Mouse (Mus musculus) heart, postnatal 10 days (tissue): ENCODE results near the gene Notum. TPM values are rescaled to one million over a fixed set of nuclear protein-coding genes. Genes with fewer than 3 reads are reported as not detected.

Experiments
- DNase-seq, 2 experiments: peaks; one replicate each; pipeline ENCODE4 v3.0.0; 2021
- intact Hi-C: fragments of 180-260 bp; cut with DNase I; formaldehyde crosslinking; loops from one replicate; pipeline ENCODE4 v1.15.1; 2025
- total RNA-seq, 2 experiments: library from RNA; stranded (reverse); gene quantifications; 2 replicates each; pipeline ENCODE4 v1.2.3; 2021

Notum gene
- total RNA-seq, 2 experiments from 2014 or later: 0.12 TPM; not detected in 1

DNA sequence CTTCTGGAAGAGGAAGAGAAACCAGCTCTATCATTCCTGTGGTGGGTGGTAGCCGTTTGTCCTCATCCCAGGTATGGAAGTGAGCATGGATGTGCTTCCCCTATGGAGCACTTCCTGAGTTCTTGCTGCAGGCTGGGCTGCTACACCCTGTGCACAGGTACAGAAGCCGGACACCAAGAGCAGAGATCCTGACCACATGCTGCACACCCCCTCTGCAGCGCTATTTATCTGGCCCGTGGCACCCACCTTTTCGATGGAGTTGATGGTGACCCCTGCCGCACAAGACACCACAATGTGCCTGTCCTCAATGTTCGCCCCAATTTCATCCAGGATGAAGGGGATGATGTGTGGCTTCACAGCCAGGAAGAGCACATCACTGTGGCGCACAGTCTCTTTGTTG is 19.1 kb downstream of the Notum start:
- no peak for DNase-seq
- intact Hi-C loops: no loop called here

DNA sequence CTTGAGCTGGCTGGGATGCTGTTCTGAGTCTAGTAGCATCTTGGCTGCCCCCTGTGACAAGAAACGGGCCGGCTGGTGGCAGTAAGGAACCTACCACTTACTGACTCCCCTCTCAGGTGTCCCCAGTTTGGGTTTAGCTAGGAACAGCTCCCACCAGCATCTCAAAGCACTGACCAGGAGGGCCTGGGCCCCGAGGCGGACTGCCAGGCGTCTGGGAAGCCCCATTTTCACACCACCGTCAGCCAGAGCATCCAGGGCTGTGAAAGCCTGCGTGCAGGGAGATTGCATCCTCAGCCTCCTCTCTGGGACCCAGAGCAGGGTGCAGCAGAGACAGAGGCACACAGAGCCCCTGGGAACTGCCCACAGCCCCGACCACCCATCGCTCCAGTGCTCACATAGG is 19.7 kb downstream of the Notum start:
- intact Hi-C loops: no loop called here
- DNase-seq: no peak

DNA sequence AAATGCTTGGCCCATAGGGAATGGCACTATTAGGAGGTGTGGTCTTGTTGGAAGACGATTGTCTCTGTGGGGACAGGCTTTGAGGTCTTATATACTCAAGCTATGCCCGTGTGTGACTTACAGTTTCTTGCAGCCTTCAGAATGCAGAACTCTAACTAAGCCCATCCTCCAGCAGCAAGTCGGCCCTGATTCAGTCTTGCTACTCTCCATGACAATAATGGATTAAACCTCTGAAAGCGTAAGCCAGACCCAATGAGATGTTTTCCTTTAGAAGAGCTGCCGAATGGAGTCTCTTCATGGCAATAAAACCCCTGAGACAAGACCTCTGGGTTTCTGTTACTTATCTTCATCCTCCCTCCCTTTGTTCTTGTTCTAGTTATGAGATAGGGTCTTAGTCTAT is 26.2 kb downstream of the Notum start:
- intact Hi-C loops: no loop called here

DNA sequence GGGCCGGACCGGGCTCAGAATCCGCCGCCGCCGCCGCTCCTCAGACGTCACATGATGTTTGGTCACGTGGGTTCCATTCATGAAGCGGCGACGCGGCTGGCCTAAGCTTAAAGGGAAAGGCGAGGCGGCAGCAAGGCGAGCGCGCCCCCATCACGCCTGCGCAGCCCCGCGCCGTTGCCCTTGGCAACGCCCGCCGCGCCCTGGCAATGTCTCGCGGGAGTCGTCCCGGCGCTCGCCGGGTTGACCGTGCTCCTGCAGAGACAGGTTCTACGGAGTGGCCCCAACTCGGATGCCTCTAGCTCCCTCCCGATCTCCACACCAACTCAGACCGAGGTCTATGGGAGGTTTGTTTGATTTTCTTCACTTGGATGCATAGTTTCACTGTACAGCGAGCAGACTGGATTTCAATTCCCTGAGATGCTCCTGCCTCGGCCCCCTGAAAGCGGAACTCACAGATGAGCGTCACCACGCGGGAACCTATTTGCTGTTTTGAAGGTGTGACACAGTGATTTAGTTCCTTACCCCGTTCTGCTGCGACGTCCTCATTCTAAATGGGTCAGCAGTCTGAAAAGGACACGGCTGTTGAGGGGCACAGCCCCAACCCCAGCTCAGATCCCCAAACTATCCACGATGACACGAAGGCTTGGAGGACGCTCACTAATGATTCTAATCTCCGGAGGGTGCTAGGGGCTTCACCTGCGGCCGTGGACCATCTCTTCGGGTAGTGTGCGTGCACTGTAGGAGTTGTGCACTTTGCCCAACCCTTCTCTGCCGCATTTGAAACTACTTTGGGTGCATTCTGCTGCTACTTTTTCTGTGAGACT is 27.2 kb downstream of the Notum start, which contains the start of gene Mafg:
Gene Mafg, minus strand, starts transcription at position 81 of the 824 bp plus-strand sequence.
- intact Hi-C loops: no loop called here
- peak; percentile 95 for DNase-seq

More for the DNA sequence above, 26.2 kb downstream of the Notum start:
- DNase-seq: no peak

DNA sequence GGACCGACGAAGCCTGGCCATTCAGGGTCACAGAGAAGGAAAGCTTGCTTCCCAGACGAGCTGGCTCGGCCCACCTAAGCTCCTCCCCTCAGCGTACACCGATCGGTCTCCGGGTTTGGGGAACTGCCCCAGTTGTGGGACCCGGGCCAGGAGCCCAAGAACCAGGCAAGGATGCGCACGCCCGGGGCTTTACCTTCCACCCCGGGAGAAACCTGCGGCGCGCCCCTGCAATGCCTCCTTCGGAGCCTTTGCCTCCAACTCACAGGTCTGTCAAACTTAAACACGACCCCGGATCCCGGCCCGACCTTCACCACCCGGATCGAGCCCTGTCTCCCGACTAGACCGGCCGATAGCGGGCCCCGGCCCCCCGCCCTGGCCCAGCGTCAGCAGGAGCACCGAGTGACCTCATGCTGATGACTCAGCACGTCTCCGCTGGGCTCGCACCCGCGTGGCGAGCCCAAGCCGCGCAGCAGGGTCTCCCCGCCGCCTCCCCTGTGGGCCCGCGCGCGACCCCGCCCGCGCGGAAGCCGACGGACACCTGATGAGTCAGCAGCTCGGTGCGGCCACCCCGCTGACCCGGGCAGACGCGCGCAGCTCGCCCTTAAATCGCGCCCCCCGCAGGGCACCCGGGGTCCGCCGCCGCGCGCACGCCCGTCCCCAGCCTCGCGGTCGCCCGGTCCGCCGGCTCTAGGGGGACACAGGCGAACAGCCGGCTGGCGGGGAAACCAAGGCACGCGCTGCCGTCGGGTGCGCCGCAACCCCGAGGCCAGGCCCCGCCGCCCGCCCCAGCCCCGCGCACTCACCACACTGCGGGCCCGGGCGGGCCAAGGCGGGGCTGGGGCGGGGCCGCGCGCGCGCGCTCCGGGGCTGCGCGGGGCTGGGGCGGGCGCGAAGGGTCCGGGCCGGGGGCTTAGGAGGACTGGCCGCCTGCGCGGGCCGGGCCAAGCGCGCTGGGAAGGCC is 28.1 kb downstream of the Notum start:
- DNase-seq: peak; percentile 78 to 80
- intact Hi-C loops: no loop called here

DNA sequence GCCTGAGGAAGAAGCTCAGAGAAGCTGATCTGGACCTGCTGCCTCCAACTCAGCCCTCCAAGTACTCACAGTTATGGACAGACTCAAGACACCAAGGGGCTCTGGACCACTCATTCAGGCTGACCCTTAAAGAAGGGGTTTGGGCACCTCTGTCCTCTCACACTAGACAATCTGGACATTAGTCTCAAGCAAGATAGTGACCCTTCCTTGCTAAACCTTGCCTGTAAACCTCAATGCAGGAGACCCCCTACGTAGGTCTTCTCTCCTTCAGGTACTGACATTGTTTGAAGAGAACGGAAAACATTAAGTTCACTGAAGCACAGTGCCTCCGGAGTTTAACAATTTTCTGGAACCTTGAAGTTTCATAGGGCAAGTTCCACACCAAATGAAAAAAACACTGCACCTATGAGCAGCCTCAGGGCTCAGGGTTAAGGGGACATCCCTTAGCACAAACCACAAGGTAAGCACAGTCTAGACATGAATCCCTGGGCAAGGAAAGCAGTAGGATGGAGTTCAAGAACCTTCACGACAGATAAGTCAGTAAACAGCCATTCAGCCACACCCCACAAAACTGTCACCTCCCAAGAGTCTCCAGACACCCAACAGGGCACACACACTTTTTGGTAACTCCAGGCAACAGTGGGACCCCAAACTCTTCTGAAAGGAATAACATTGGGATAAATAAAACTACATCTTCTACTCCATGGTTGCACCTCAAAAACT is 29.1 kb downstream of the Notum start:
- intact Hi-C loops: no loop called here
- no peak for DNase-seq

DNA sequence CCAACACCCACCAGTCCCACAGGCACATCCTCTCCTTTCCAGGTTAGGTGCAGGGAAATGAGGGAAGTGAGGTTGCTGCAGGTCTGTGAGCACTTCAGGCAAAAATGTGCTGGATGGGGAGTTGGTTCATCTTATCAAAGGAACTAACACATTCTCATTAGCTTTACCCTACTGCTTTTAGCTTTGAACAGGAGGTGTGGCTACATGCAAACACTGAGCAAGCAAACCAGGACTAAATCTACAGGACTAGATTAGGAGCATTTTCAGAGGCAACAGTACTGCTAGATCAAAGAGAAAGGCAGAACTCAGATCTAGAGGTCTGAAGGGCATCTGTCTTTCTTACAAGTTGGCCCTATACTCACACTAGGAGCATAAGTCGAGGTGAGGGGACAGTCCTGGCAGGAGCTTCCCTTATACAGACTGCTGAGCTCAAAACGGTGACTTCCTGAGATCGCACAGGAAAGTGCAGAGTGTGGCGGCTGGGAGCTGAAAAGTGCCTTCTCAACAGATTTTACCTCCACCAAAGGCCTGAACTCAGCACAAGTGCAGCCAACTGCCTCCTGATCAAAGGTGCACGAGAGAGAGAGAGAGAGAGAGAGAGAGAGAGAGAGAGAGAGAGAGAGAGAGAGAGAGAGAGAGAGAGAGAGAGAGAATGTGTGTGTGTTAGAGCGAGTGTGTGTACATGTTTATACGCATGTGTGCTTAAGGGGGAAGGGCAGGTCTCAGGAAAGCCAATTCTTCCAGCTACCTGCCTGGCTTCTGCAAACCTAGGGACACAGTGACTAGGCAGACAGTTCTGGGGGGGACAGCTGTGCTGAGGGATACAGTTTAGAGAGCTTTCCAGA is 29.9 kb downstream of the Notum start:
- intact Hi-C loops: no loop called here
- no peak for DNase-seq

DNA sequence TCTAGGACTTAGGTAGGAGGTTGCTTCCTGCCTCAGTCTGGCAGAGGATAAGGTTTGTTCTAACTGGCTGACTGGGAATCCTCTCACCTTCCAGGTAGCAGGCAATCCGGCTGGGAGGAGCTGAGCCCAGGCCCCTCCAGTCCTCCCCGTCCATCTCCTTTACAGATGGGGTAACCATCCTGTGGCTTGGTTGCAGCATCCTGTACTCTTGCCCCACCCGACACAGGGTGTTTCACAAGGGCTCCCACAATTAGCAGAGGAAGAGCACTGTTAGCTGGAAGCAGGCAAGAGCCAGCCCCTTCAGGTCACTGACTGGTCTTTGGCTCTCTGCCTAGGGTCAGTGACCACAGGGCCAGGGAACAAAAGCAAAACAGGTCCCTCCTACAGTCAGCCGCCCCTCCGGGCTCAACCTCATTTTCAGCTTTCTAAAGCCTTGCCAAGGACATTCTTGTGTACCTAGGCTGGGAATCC is 30.5 kb downstream of the Notum start:
- intact Hi-C loops: no loop called here
- DNase-seq: peak in 1 of 2 experiments; percentile 56

DNA sequence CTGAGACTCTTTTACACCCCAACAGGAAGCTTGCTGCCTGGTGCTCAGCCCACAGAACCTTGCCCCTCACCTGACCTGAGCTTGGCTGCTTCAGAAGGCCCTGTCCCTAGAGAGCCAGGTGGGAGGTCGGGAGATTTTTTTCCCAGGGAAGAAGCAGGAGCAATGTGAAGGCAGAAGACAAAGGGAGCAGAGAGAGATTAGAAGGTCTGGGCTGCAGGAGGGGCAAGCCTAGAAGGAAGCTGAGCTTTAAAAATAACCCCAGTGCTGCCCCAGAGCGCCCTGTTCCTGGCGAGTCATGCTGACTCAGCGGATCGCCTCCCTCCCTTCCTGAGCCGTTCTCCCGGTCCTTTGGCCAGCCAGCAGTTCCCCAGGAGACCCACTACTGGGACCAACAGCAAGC is 31.1 kb downstream of the Notum start:
- intact Hi-C loops: no loop called here
- peak; percentile 68 to 73 for DNase-seq

DNA sequence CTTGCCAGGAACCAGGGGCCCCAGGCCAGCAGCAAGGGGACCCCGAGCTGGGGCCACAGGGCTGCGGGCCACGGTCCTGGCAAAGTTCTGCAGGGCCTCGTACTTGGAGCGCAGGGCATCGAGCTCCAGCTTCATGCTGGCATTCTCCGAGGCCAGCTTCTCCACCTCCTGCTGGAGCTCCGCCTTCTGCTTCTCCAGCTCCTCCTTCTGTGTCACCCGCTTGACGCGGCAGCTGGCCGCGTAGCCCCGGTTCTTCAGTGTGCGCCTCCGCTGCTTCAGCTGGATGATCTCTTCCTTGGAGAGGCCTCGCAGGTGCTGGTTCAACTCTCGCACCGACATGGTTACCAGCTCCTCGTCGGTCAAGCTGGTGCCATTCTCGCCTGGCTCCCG is 31.6 kb downstream of the Notum start:
- intact Hi-C loops: no loop called here
- DNase-seq: peak in 1 of 2 experiments; percentile 44

DNA sequence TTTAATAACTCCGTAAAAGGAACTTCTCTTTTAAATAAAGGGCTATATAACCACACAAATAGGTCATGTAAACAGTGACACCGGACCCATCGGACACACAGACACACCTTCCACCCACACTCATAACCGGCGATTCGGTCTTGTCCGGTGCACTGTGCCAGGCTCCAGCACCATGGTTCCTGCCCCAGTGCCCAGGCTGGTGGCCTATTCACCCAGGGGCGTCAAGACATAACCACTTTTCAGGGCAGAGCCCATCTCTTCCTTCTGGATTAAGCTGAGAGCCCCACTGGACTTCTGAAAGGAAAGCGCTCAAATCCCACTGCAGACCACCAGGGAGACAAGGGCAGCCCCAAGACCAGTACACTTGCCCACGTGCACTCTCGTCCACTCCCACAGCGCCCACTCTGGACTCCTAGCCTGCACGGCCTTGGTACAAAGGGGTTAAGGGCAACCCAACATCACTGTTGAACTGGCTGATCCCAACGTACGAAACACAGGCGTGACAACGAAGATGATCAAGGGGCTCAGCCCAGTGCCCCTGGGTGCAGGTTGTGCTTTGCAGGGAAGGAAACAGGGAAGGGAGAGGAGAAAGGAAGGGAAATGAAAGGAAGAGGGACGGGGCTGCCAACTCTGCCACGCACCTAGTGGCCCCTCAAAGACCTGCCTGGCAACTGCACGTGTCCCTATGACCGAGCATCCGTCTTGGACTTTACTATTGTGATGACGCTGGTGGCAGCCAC is 32.2 kb downstream of the Notum start:
- DNase-seq: no peak
- intact Hi-C loops: no loop called here

DNA sequence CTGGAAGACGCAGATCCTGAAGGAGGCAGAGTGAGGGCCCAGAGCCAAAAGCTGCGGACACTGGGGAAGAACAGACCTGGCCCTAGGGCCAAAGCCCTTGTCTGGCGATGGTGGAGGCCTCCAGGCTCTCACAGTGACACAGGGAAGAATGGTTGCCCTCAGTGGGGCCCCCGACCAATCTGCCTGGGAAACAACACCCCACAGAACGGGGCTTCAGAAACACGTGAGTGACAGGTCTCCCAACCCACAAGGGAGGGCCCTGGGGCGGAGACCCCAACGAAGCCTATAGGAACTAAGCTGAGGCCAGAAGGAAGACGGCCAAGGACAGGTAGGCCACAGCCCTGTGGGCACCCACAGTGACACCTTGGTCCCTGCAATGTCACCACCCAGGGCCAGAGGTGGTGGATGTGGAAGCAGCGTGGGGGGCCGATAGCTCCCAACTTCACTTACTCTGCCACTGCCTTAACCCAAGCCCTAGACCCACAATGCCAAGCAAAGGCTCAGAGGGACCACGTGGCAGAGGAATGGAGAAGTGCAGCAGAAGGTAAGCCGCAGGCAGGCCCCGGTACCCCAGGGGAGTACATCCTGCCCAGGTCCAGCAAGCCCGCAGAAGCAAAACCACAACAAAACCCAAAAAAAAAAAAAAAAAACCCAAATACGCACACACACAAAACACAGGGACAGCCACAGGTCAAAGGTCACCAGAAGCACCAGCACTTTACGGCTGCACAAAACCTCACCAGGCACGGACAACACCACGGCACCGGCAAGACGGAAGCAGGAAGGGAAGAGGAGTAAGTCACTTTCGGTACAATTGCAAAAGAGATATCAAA is 33.3 kb downstream of the Notum start:
- intact Hi-C loops: no loop called here
- no peak for DNase-seq

DNA sequence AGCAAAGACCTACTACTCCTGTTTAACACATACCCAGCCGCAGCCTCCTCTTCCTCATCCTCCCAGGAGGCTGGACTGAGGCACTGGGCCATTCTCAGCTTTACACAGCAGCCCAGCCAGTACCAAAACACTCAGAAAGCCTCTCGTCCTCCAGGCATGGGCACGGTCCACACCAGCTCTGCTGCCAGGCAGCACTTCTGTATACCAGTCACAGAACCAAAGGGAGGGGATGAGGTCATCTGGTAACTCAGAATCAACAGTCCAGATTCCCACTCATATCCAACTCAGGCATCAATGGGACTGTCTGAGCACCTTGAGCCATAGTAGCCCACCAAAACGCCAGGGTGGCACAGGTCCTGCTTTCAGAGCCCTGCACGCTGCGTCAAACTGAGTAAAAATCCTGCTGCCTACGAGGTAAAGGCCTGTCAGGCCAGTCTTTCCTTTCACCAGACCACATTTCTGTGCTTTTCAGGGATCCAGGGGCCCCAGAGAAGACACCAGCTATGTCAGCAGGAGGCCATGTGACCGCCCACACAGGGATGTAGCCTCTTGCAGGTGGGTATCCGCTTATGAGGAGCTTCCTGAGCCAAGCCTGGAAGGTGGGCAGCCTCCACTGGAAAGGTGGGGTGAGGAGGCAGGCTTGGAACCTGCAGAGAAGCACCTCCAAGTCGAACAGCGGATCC is 34.0 kb downstream of the Notum start:
- intact Hi-C loops: no loop called here
- DNase-seq: no peak

DNA sequence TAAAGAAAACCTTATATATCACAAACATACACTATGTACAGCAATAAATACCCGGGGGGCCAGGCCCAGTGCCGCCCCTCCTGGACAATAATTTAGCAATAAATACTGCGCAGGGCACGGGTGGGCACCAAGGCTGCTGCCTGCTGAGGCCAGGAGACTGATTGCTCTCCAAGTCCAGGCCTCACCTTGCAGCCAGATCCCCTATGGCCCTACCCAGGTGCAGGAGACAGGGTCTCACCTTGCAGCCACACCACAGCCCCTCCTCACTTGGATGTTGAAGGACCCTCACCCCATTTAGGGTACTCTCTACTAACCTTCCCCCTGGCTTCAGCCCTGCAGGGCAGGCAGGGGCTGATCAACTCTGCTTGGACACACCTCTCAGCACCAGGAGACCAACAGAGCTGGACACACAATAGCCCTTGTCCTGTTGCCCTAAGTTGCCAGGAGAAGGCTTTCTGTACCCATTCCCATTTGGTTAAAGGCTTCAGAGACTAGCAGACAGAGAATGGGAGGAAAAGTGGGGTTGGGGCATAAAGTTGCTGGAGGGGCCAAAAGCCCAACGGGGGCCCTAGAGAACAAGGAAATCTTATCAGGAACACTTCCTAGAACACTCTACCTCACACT is 35.7 kb downstream of the Notum start, which contains the start of gene Sirt7:
Gene Sirt7, minus strand, starts transcription at position 89 of the 624 bp plus-strand sequence.
- no peak for DNase-seq
- intact Hi-C loops: no loop called here

DNA sequence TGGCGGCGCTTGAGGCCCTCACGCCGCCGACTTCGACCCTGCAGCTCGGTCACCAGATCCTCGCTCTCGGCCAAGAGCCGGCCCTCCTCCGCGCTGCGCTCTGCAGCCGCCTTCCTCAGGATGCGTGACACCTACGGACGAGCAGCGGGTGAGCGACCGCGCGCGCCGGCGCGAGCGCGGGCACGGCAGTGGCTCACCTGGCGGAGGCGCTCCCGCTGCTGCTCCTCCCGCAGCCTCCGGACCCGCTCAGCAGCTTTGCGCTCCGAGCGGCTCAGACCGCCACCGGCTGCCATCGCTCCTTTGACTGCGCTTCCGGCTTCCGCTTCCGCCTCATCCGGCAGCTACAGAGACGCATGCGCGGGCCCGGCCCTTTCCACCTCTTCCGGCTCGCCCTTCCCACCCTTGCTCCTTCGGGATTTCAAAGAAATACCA is 36.3 kb downstream of the Notum start:
- intact Hi-C loops: loop anchor here (1.0 kb wide), 1 partner anchor 88 kb away; no protein-coding TSS in a partner anchor
- DNase-seq: peak; percentile 89 to 92

DNA sequence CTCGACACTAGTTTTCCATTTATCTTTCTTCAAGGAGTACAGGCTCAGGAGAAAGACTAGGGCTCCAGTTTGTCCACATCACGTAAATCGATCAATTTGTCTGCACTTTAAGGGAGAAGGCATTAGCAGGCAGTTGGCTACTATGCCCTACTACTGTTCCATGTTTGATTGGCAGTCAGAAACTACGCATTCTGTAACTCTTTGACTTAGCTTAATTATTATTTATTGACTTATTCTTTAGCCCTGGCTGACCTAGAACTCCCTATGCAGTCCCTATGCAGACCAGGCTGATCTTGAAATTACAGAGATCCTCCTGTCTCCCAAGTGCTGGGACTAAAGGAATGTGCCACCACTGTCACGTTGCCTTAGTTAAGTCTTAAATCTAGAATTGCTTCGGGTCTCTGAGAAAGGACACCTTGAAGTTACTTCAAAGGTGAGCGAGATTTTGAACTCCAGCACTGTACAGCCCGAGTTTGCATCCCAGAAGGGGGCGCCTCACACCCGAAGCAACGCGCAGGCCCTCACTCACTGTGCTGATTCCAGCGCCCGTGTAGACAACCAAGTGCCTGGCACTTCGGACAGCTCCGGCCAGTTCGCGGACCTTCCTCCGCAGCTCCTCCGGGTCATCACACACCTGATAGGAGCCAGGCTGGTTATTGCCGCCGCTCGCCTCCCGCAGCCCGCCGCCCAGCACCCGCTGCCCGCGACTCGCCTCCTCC is 36.9 kb downstream of the Notum start:
- intact Hi-C loops: loop anchor here (1.0 kb wide), 1 partner anchor 88 kb away; no protein-coding TSS in a partner anchor
- peak; percentile 74 to 82 for DNase-seq
